Mouse (Mus musculus) ES-Bruce4 (cell line): ENCODE measurements at regions not wholly inside any gene's neighbourhood (a gene's known extent, or its start where the extent isn't known, plus 50 kb on each side); places are given as distances from the start of the nearest gene placed in this dataset.

Experiments
- CTCF ChIP-seq: IDR thresholded peaks from one replicate; pipeline ENCODE4 v1.8.1; 2011; ENCODE audit warnings: low read depth, low read length
- EP300 ChIP-seq: IDR thresholded peaks from 2 replicates; pipeline ENCODE4 v1.6.1; 2011; ENCODE audit warnings: low read depth, low read length; ENCODE audit not compliant: insufficient read depth
- POLR2A ChIP-seq: IDR thresholded peaks from one replicate; pipeline ENCODE4 v1.8.1; 2011; ENCODE audit warnings: low read length; ENCODE audit not compliant: insufficient read depth

DNA sequence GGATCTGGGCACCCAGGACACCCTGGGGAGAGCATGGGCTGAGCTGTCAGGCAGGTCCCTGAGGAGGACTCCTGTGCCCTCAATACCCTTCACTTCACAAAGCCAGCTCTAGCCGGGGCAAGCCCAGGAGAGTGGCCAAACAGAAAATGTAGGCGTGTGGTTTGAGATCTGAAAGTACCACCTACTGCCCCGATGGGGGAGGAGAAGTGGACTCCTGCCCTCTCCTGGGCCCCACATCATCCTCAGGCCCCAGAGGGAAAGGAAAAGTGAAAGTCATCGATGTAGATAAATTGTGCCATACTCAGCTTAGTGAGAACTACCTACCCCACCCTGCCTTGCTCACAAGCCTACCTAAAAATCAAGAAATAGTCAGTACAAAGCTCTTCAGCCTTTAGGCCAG, 69.7 kb downstream of the Vcpkmt start:
- TF ChIP-seq EP300 (no peak), CTCF (no peak), POLR2A (no peak)
